Mouse (Mus musculus): ENCODE results near the gene Tenm1. TPM values are rescaled to one million over a fixed set of nuclear protein-coding genes. Genes with fewer than 3 reads are reported as not detected.

The Tenm1 gene
- polyA plus RNA-seq, 1 experiment from 2014 or later: 10.0 TPM

GRCm38 (mm10) chrX:42647131-42647530 lies 781.8 kb downstream of the Tenm1 start:
- Histone ChIP-seq H3K36me3 (ENCODE audit: control insufficient read depth, insufficient read depth, low read length) (no peaks in the 10 kb centered on the region), H3K4me1 (ENCODE audit: control insufficient read depth, insufficient read depth, low read length) (no peaks in the 10 kb centered on the region), H3K9ac (ENCODE audit: low read length) (no peak overlapping the region), H3K9me3 (replicated peaks; ENCODE audit: control insufficient read depth, low read length) (no peaks in the 10 kb centered on the region), H3K4me2 (ENCODE audit: low read length) (no peak overlapping the region), H3K27ac (ENCODE audit: low read depth, low read length) (no peak overlapping the region), H3K4me3 (ENCODE audit: low read depth, low read length) (no peak overlapping the region), H3K27me3 (replicated peaks; ENCODE audit: control insufficient read depth, insufficient read depth, low read length) (no peaks in the 10 kb centered on the region)
- ATAC-seq: no peak
- WGBS: 53% methylated on average over 3 of the region's 3 CpGs
- DNase-seq (ENCODE audit: low spot score): peak; percentile 8

- Histone ChIP-seq H3K4me1 (ENCODE audit: control insufficient read depth, insufficient read depth, low read length) (no peaks in the 10 kb centered on the region), H3K9ac (ENCODE audit: low read length) (no peak overlapping the region), H3K9me3 (replicated peaks; ENCODE audit: control insufficient read depth, low read length) (no peaks in the 10 kb centered on the region), H3K36me3 (ENCODE audit: control insufficient read depth, insufficient read depth, low read length) (no peaks in the 10 kb centered on the region), H3K4me3 (ENCODE audit: low read depth, low read length) (no peak overlapping the region), H3K27me3 (replicated peaks; ENCODE audit: control insufficient read depth, insufficient read depth, low read length) (no peaks in the 10 kb centered on the region), H3K27ac (ENCODE audit: low read depth, low read length) (no peak overlapping the region), H3K4me2 (ENCODE audit: low read length) (no peak overlapping the region)
- no peak for ATAC-seq
- no peak for DNase-seq (ENCODE audit: low spot score)
- 57% methylated on average over 2 of the region's 2 CpGs for WGBS
Measured at GRCm38 (mm10) chrX:42580521-42580920, 848.4 kb downstream of the Tenm1 start.

- Histone ChIP-seq H3K27ac (ENCODE audit: low read depth, low read length) (no peak overlapping the region), H3K27me3 (replicated peaks; ENCODE audit: control insufficient read depth, insufficient read depth, low read length) (no peaks in the 10 kb centered on the region), H3K9ac (ENCODE audit: low read length) (no peak overlapping the region), H3K4me3 (ENCODE audit: low read depth, low read length) (no peak overlapping the region), H3K9me3 (replicated peaks; ENCODE audit: control insufficient read depth, low read length) (no peaks in the 10 kb centered on the region), H3K4me1 (ENCODE audit: control insufficient read depth, insufficient read depth, low read length) (no peaks in the 10 kb centered on the region), H3K36me3 (ENCODE audit: control insufficient read depth, insufficient read depth, low read length) (no peaks in the 10 kb centered on the region), H3K4me2 (ENCODE audit: low read length) (no peak overlapping the region)
- ATAC-seq (no peak), DNase-seq (ENCODE audit: low spot score) (peak; percentile 10)
- WGBS: 65% methylated on average over 4 of the region's 4 CpGs
Measured at GRCm38 (mm10) chrX:42558683-42559082, 870.2 kb downstream of the Tenm1 start.

- 29% methylated on average over 7 of the region's 7 CpGs for WGBS
- no peaks in the 10 kb centered on the region for H3K36me3 ChIP-seq (ENCODE audit: control insufficient read depth, insufficient read depth, low read length)
- H3K4me3 ChIP-seq (ENCODE audit: low read depth, low read length): no peak overlapping the region
- H3K27ac ChIP-seq (ENCODE audit: low read depth, low read length): no peak overlapping the region
- no peaks in the 10 kb centered on the region for H3K9me3 ChIP-seq (replicated peaks; ENCODE audit: control insufficient read depth, low read length)
- ATAC-seq (peak; percentile 72; the same call in 1 of the 2 replicates), DNase-seq (ENCODE audit: low spot score) (peak; percentile 77)
- H3K9ac ChIP-seq (ENCODE audit: low read length): no peak overlapping the region
- no peak overlapping the region for H3K4me2 ChIP-seq (ENCODE audit: low read length)
- H3K27me3 ChIP-seq (replicated peaks; ENCODE audit: control insufficient read depth, insufficient read depth, low read length): no peaks in the 10 kb centered on the region
- H3K4me1 ChIP-seq (ENCODE audit: control insufficient read depth, insufficient read depth, low read length): no peaks in the 10 kb centered on the region
Measured at GRCm38 (mm10) chrX:42557284-42557683, 871.6 kb downstream of the Tenm1 start.

- no peak overlapping the region for H3K27ac ChIP-seq (ENCODE audit: low read depth, low read length)
- H3K4me1 ChIP-seq (ENCODE audit: control insufficient read depth, insufficient read depth, low read length): no peaks in the 10 kb centered on the region
- H3K36me3 ChIP-seq (ENCODE audit: control insufficient read depth, insufficient read depth, low read length): no peaks in the 10 kb centered on the region
- no peaks in the 10 kb centered on the region for H3K27me3 ChIP-seq (replicated peaks; ENCODE audit: control insufficient read depth, insufficient read depth, low read length)
- H3K9ac ChIP-seq (ENCODE audit: low read length): no peak overlapping the region
- H3K4me2 ChIP-seq (ENCODE audit: low read length): no peak overlapping the region
- no peak overlapping the region for H3K4me3 ChIP-seq (ENCODE audit: low read depth, low read length)
- H3K9me3 ChIP-seq (replicated peaks; ENCODE audit: control insufficient read depth, low read length): no peaks in the 10 kb centered on the region
- no peak for DNase-seq (ENCODE audit: low spot score)
- 63% methylated on average over 4 of the region's 4 CpGs for WGBS
- no peak for ATAC-seq
Measured at GRCm38 (mm10) chrX:42548513-42548912, 880.4 kb downstream of the Tenm1 start.

GRCm38 (mm10) chrX:42545076-42545475 lies 883.9 kb downstream of the Tenm1 start:
- no peak overlapping the region for H3K4me2 ChIP-seq (ENCODE audit: low read length)
- no peaks in the 10 kb centered on the region for H3K9me3 ChIP-seq (replicated peaks; ENCODE audit: control insufficient read depth, low read length)
- no peaks in the 10 kb centered on the region for H3K27me3 ChIP-seq (replicated peaks; ENCODE audit: control insufficient read depth, insufficient read depth, low read length)
- 81% methylated on average over 1 of the region's 1 CpGs for WGBS
- no peaks in the 10 kb centered on the region for H3K4me1 ChIP-seq (ENCODE audit: control insufficient read depth, insufficient read depth, low read length)
- no peak overlapping the region for H3K9ac ChIP-seq (ENCODE audit: low read length)
- DNase-seq (ENCODE audit: low spot score): no peak
- no peak overlapping the region for H3K4me3 ChIP-seq (ENCODE audit: low read depth, low read length)
- ATAC-seq: no peak
- no peak overlapping the region for H3K27ac ChIP-seq (ENCODE audit: low read depth, low read length)
- H3K36me3 ChIP-seq (ENCODE audit: control insufficient read depth, insufficient read depth, low read length): no peaks in the 10 kb centered on the region

GRCm38 (mm10) chrX:42540756-42541053 lies 888.2 kb downstream of the Tenm1 start:
- H3K4me2 ChIP-seq (ENCODE audit: low read length): peak overlapping the region; percentile 28

GRCm38 (mm10) chrX:42540030-42540755 lies 888.7 kb downstream of the Tenm1 start:
- ATAC-seq (peak; percentile 94), DNase-seq (ENCODE audit: low spot score) (peak; percentile 79)
- Histone ChIP-seq H3K9me3 (replicated peaks; ENCODE audit: control insufficient read depth, low read length) (no peaks in the 10 kb centered on the region), H3K4me3 (ENCODE audit: low read depth, low read length) (peak overlapping the region; percentile 6; the same call in 1 of the 2 replicates), H3K27ac (ENCODE audit: low read depth, low read length) (peak overlapping the region; percentile 70), H3K4me1 (ENCODE audit: control insufficient read depth, insufficient read depth, low read length) (no peaks in the 10 kb centered on the region), H3K36me3 (ENCODE audit: control insufficient read depth, insufficient read depth, low read length) (no peaks in the 10 kb centered on the region), H3K9ac (ENCODE audit: low read length) (0 out of 2 replicates have a peak overlapping the region, but pooled peaks have one; percentile 29), H3K4me2 (ENCODE audit: low read length) (peak overlapping the region; percentile 28), H3K27me3 (replicated peaks; ENCODE audit: control insufficient read depth, insufficient read depth, low read length) (no peaks in the 10 kb centered on the region)
- WGBS: 23% methylated on average over 3 of the region's 3 CpGs

More at GRCm38 (mm10) chrX:42540756-42541053, 888.2 kb downstream of the Tenm1 start:
- Histone ChIP-seq H3K27ac (ENCODE audit: low read depth, low read length) (peak overlapping the region; percentile 70), H3K27me3 (replicated peaks; ENCODE audit: control insufficient read depth, insufficient read depth, low read length) (no peaks in the 10 kb centered on the region), H3K4me1 (ENCODE audit: control insufficient read depth, insufficient read depth, low read length) (no peaks in the 10 kb centered on the region), H3K4me3 (ENCODE audit: low read depth, low read length) (peak overlapping the region; percentile 6; the same call in 1 of the 2 replicates), H3K36me3 (ENCODE audit: control insufficient read depth, insufficient read depth, low read length) (no peaks in the 10 kb centered on the region), H3K9ac (ENCODE audit: low read length) (0 out of 2 replicates have a peak overlapping the region, but pooled peaks have one; percentile 29), H3K9me3 (replicated peaks; ENCODE audit: control insufficient read depth, low read length) (no peaks in the 10 kb centered on the region)
- WGBS: 25% methylated on average over 5 of the region's 5 CpGs
- DNase-seq (ENCODE audit: low spot score): peak; percentile 87
- peak; percentile 48 for ATAC-seq

- DNase-seq (ENCODE audit: low spot score) (peak; percentile 10), ATAC-seq (no peak)
- WGBS: 60% methylated on average over 4 of the region's 4 CpGs
- Histone ChIP-seq H3K4me2 (ENCODE audit: low read length) (no peak overlapping the region), H3K4me1 (ENCODE audit: control insufficient read depth, insufficient read depth, low read length) (0 out of 2 replicates have a peak, but pooled peaks cover 3% of the 10 kb centered on the region), H3K9me3 (replicated peaks; ENCODE audit: control insufficient read depth, low read length) (no peaks in the 10 kb centered on the region), H3K4me3 (ENCODE audit: low read depth, low read length) (no peak overlapping the region), H3K27ac (ENCODE audit: low read depth, low read length) (no peak overlapping the region), H3K36me3 (ENCODE audit: control insufficient read depth, insufficient read depth, low read length) (no peaks in the 10 kb centered on the region), H3K9ac (ENCODE audit: low read length) (no peak overlapping the region), H3K27me3 (replicated peaks; ENCODE audit: control insufficient read depth, insufficient read depth, low read length) (no peaks in the 10 kb centered on the region)
Measured at GRCm38 (mm10) chrX:42530703-42531102, 898.2 kb downstream of the Tenm1 start.
